Mouse (Mus musculus) CD4-positive naive resting alpha-beta T cell, adult 76 days (primary cell): ENCODE results near the gene 2010300C02Rik. TPM values are rescaled to one million over a fixed set of nuclear protein-coding genes. Genes with fewer than 3 reads are reported as not detected.

Source experiments
- total RNA-seq: library from RNA; stranded (reverse); gene quantifications from one replicate; pipeline ENCODE4 v1.2.4, GENCODE M21; 2023

Gene 2010300C02Rik
- total RNA-seq, result 0.29 TPM

GRCm38 (mm10) chr1:37719761-37720640 lies at the start of gene 2010300C02Rik:
TSS of gene 2010300C02Rik (minus strand) at chr1:37720085.

Other genes with a start within 250 kb of the 2010300C02Rik start
- gene Mgat4a, start 179.1 kb downstream of the 2010300C02Rik start, total RNA-seq, result 56.1 TPM
- gene Tsga10, start 146.3 kb upstream of the 2010300C02Rik start, total RNA-seq, result 4.3 TPM
- 2.3 TPM for gene Lipt1, start 151.7 kb upstream of the 2010300C02Rik start, total RNA-seq
- 20.1 TPM for gene Mitd1, start 170.3 kb upstream of the 2010300C02Rik start, total RNA-seq
- gene Mrpl30, start 170.4 kb upstream of the 2010300C02Rik start, total RNA-seq, result 139 TPM
- gene Lyg2, start 196.4 kb upstream of the 2010300C02Rik start, total RNA-seq, result not detected
- not detected for gene Lyg1, start 237.7 kb upstream of the 2010300C02Rik start, total RNA-seq